Mouse (Mus musculus): Measurements from ENCODE around the gene Cyp1a1.
A peak's percentile ranks its signal among the peaks of the same experiment; 100 is the strongest.

- TF ChIP-seq POLR2A (IDR thresholded peaks at IDR 0.05; ENCODE audit: insufficient read depth, low read depth, low read length) (peak; percentile 61; the same call in 1 of the 2 replicates), CTCF (IDR thresholded peaks at IDR 0.05) (no peak)
Measured at GRCm38 (mm10) chr9:57640384-57640783, 47.3 kb upstream of the Cyp1a1 start.
